Mouse (Mus musculus) ES-Bruce4 (cell line): ENCODE measurements at regions not wholly inside any gene's neighbourhood (a gene's known extent, or its start where the extent isn't known, plus 50 kb on each side); places are given as distances from the start of the nearest gene placed in this dataset.

Source experiments
- CTCF ChIP-seq: IDR thresholded peaks from one replicate; pipeline ENCODE4 v1.8.1; 2011; ENCODE audit warnings: low read depth, low read length
- POLR2A ChIP-seq: IDR thresholded peaks from one replicate; pipeline ENCODE4 v1.8.1; 2011; ENCODE audit warnings: low read length; ENCODE audit not compliant: insufficient read depth

- TF ChIP-seq POLR2A (no peak), CTCF (no peak)
Observed at GRCm38 (mm10) chr14:99734200-99734567, 435.7 kb downstream of the Klf5 start.
